ENCODE assay signal across 8 mouse cellular contexts in the genomic region with DNA sequence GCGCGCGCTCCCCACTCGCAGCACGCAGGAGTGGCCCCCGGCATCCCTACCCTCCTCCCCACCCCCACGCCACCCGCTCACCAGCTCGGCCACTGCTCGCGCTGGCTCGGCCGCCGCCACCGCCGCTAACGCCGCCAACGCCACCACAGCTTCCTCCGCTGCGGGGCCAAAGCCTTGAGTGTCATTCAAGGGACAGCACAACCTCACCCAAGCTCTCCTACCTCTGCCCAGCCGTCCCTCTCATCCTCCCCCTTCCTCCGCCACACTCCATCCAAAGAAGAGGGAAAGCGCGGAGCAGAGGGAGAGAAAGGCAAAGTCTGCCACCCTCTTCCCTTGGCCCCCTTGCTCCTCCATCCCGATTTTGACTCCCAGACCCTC. TPM values are rescaled to one million over a fixed set of nuclear protein-coding genes. Genes with fewer than 3 reads are reported as not detected.
DNase-seq lines count a peak whose midpoint lies in the region; ATAC-seq and TF ChIP-seq lines count a peak whose summit lies in the region.

TSS of gene Magi2 (plus strand) at position 171 of the 378 bp plus-strand sequence.

- no peaks in the 10 kb centered on the region for H3K9me3 ChIP-seq in stomach, embryonic 15.5 days

- H3K4me1 ChIP-seq in cerebellum, adult 2 months (ENCODE audit: control insufficient read depth, insufficient read depth, low read length), result no peaks in the 10 kb centered on the region; the same call in 1 of the 2 replicates
- no peaks in the 10 kb centered on the region for H3K4me1 ChIP-seq in stomach, embryonic 15.5 days

- peak within 1 kb of the TSS; percentile 95 for H3K4me2 ChIP-seq in stomach, embryonic 15.5 days

- no peak for TF ChIP-seq CTCF in cerebellum, adult 2 months (IDR thresholded peaks at IDR 0.05; ENCODE audit: borderline replicate concordance, insufficient read depth, low read depth, low read length)

- peak; percentile 21; the same call in 1 of the 2 replicates for TF ChIP-seq POLR2A in cerebellum, adult 2 months (IDR thresholded peaks at IDR 0.05; ENCODE audit: borderline replicate concordance, insufficient read depth, low read length)

- no peaks in the 10 kb centered on the region for H3K27me3 ChIP-seq in cerebellum, adult 2 months (ENCODE audit: control insufficient read depth, insufficient read depth, low read length)
- H3K27me3 ChIP-seq in stomach, embryonic 15.5 days (replicated peaks), result no peaks in the 10 kb centered on the region

- peak within 1 kb of the TSS; percentile 50 for H3K9ac ChIP-seq in stomach, embryonic 15.5 days

- intact Hi-C loops in left cerebral cortex, postnatal 4 days (cut with DNase I), result loop anchor here (10.0 kb wide), 1 partner anchor 168 kb away; no protein-coding TSS in a partner anchor

- no peaks in the 10 kb centered on the region for H3K36me3 ChIP-seq in stomach, embryonic 15.5 days

- peak within 1 kb of the TSS; percentile 91 for H3K4me3 ChIP-seq in cerebellum, adult 2 months (replicated peaks; ENCODE audit: insufficient read depth, low read depth, low read length)
- H3K4me3 ChIP-seq in stomach, embryonic 15.5 days (replicated peaks), result peak within 1 kb of the TSS; percentile 58

- peak within 1 kb of the TSS; percentile 96 for H3K27ac ChIP-seq in cerebellum, adult 2 months (ENCODE audit: insufficient read depth, low read length)
- H3K27ac ChIP-seq in stomach, embryonic 15.5 days, result peak within 1 kb of the TSS; percentile 80

- no peak for ATAC-seq in stomach, embryonic 15.5 days (ENCODE audit: insufficient read depth, low FRiP score, low read depth)

- 0% methylated on average over 24 of the region's 26 CpGs for WGBS in cerebellum, adult 2 months
- under 1% methylated on average over 24 of the region's 26 CpGs for whole genome bisulfite sequencing in stomach, embryonic 15.5 days

- no peak for DNase-seq in cerebellum, adult 2 months
- DNase-seq in cerebellum, adult 11 months, result no peak
- peak; percentile 33 for DNase-seq in ovary, postnatal 14 days (ENCODE audit: low spot score)
- DNase-seq in ovary, adult 18-20 months (ENCODE audit: low spot score), result no peak
- DNase-seq in left cerebral cortex, postnatal 4 days, result no peak
- no peak for DNase-seq in cerebellum, postnatal 36 days
- DNase-seq in urinary bladder, postnatal 14 days (ENCODE audit: low spot score), result no peak

RNA-seq across cellular contexts. Expression of gene Magi2, which starts in this region (rescaled TPM):
- 30.1 and 32.2 TPM in 2 replicates for polyA plus RNA-seq in cerebellum, adult 2 months (2012; rRNA removed)
- total RNA-seq in left cerebral cortex, postnatal 4 days (2021), result 100 to 1,000 TPM; 102 to 118 TPM
- polyA plus RNA-seq in stomach, embryonic 15.5 days (2015; fragmentation: Nextera tagmentation; extraction: Ambion mirVana), result 5.0 and 5.2 TPM in 2 replicates
